Mouse (Mus musculus) left cerebral cortex, postnatal 14 days (tissue): Measurements from ENCODE around the gene Gm20388. TPM values are rescaled to one million over a fixed set of nuclear protein-coding genes. Genes with fewer than 3 reads are reported as not detected.
A peak's percentile ranks its signal among the peaks of the same experiment; 100 is the strongest.

ENCODE experiments used
- DNase-seq, 2 experiments: peaks; one replicate each; pipeline ENCODE4 v3.0.0; 2021 to 2022; ENCODE audit warnings: low spot score in 2 of 2, mixed read lengths in 1 of 2
- intact Hi-C: fragments of 180-260 bp; cut with DNase I; formaldehyde crosslinking; loops from one replicate; pipeline ENCODE4 v1.15.1; 2025
- total RNA-seq, 2 experiments: library from RNA; stranded (reverse); gene quantifications; 2 replicates each; pipeline ENCODE4 v1.2.3; 2021

Gene Gm20388
- total RNA-seq, 2 experiments from 2014 or later, result 2.8 to 7.3 TPM

DNA sequence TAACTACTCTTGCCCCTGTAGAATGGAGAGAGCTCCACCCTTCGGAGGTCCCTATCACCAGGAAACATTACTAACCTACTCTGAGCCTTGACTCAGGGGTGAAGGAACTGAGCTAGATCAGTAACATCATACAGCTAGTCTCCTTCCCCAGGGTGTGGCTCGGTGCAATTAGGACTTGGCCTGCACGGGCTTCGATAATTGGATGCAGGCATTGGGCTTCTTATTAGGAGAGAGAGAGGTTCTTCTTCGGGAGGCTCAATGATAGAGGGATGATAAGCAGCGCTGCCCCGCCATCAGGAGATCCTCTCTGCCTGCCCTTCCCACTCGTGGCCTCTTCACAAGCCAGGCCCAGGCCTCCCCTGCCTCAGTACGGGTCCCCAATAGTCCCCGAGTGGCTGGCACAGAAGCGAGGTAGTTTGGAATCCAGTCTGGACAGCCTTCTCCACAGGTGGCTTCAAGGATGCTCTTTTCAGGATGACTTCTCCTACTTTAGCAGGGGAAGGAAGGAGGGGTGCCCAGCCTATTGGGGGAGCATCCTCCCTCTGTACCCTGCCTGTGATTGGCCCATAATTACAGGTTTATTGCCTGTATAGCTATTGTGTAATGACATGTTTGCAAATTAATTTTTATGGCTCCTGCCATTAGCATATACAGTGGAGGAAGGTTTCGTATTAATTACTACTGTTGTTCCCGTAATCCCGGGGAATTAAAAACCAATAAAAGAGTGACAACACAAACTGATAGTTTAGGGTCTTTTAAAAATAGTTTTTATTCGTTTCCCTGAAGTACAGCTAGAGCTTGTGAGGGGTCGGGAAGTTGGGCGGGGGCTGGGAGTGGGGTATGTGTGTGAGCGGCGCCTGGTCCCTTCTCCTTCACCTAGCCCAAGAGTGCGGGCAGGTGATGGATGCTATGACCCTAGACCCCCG lies 575.2 kb downstream of the Gm20388 start:
- intact Hi-C loops, result loop anchor here (5.0 kb wide), 3 partner anchors 74 to 194 kb away; no protein-coding TSS in a partner anchor
- no peak for DNase-seq

GRCm38 (mm10) chr8:120486477-120487376 lies 576.1 kb downstream of the Gm20388 start:
- intact Hi-C loops, result loop anchor here (5.0 kb wide), 3 partner anchors 74 to 194 kb away; no protein-coding TSS in a partner anchor

GRCm38 (mm10) chr8:120487377-120487728 lies 576.7 kb downstream of the Gm20388 start:
- no peak for DNase-seq
- intact Hi-C loops, result loop anchor here (5.0 kb wide), 3 partner anchors 75 to 195 kb away; no protein-coding TSS in a partner anchor

More at GRCm38 (mm10) chr8:120486477-120487376, 576.1 kb downstream of the Gm20388 start:
- DNase-seq, result peak; percentile 59 to 65

GRCm38 (mm10) chr8:120487729-120488510 lies 577.3 kb downstream of the Gm20388 start:
- DNase-seq, result peak; percentile 62 to 68
- intact Hi-C loops, result loop anchor here (1.0 to 5.0 kb wide), 5 partner anchors 47 to 196 kb away; no protein-coding TSS in a partner anchor

- DNase-seq, result no peak
- intact Hi-C loops, result loop anchor here (1.0 to 5.0 kb wide), 5 partner anchors 46 to 196 kb away; no protein-coding TSS in a partner anchor
These were observed 578.0 kb downstream of the Gm20388 start for GRCm38 (mm10) chr8:120488636-120489131.

DNA sequence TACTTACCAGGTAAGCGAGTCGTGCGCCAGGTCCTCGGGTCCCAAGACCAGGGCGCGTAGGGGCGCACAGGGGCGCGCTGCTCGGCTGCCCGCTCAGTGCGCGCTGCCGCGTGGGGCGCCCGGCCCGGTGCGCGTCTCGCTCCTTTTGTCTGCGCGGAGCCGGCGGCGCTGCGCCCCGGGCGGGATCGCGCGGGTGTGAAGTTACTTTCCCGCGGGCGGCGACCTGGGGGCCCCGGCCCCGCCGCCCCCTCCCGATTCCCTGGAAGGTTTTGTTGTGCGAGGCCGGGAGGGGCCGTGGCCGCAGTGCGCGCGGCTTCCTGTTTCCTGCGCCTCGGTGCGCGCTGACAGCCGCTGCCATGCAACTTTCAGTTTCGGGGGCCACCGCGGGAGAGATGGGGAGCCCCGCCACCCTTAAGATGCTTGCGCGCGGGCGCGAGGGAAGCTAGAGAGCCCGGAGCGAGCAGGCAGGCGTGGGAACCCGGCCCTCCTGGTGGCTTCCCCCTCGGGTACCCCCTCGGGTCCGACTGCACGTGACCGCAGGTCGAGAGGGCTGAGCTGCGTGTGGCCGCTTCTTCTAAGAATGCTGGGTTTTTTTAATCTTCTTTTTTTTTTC lies 578.6 kb downstream of the Gm20388 start:
- peak in 1 of 2 experiments; percentile 62 for DNase-seq
- intact Hi-C loops, result loop anchor here (2.0 to 5.0 kb wide), 4 partner anchors 46 to 197 kb away; no protein-coding TSS in a partner anchor

GRCm38 (mm10) chr8:120489771-120490281 lies 579.2 kb downstream of the Gm20388 start:
- intact Hi-C loops, result loop anchor here (2.0 to 5.0 kb wide), 4 partner anchors 45 to 198 kb away; no protein-coding TSS in a partner anchor
- DNase-seq, result no peak

DNA sequence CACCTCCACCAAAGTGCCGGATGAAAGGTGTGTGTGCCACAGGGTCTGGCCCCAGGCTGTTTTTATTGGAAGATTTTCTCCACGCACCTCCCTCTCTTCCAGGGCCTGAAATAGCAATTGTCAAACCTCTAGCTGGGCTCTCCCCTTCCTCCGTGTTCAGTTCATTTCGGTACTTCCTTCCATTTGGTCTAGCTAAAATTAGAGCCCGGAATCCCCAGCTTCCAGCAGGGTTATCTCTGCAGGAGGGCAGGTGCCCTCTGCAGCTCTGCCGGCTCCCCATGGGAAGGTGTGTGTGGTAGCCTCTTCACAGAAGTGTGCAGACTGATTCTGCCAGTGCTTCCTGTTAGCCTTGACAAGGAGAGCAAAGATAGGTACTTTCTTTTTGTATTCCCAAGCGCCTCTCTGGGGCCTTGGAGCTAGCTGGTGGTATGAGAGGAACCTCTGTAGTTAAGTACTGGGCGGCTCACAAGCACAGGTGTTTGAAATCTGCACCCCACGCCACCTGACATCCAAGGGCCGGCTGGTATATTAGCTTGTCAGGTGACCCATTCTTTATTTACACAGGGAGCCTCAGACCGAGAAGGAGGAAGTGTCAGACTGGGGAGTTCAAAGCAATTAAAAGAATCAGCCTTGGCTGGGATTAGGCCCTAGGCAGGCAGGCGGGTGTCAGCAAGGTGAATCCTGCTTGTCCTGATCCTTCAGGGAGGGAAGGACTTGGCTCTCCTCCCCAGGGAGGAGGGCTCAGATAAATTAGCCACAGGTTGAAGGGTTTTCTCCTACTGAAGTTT lies 579.9 kb downstream of the Gm20388 start:
- no peak for DNase-seq
- intact Hi-C loops, result no loop called here

DNA sequence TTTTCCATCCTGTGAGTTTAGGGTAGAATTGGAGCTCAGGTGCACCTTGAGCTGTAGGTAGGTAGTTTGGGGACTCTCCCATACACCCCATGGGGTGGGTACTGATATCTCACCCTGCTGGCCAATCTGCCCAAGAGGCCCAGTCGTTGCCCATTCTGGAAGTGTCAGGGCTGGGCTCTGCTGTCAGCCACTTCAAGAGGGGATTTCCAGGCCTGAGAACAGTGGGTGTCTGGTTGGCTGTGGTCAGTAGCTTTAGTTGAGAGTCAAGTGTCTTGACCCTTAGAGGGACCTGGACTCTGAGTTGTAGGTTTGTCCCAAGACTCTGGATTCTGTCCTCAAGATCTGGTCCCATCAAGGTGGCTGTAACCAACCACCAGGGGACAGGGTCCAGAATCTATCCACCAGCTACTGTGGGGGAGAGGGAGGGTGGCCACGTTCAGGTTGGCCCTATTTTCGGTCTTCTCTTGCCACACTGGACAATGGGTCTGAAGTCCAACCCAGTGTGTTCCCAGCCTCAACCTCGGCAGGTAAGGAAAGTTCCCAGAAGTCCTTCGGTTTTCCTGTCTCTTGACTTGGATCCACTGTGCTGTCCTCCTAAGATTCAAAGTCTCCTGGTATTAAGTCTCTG lies 580.6 kb downstream of the Gm20388 start:
- no peak for DNase-seq
- intact Hi-C loops, result no loop called here

DNA sequence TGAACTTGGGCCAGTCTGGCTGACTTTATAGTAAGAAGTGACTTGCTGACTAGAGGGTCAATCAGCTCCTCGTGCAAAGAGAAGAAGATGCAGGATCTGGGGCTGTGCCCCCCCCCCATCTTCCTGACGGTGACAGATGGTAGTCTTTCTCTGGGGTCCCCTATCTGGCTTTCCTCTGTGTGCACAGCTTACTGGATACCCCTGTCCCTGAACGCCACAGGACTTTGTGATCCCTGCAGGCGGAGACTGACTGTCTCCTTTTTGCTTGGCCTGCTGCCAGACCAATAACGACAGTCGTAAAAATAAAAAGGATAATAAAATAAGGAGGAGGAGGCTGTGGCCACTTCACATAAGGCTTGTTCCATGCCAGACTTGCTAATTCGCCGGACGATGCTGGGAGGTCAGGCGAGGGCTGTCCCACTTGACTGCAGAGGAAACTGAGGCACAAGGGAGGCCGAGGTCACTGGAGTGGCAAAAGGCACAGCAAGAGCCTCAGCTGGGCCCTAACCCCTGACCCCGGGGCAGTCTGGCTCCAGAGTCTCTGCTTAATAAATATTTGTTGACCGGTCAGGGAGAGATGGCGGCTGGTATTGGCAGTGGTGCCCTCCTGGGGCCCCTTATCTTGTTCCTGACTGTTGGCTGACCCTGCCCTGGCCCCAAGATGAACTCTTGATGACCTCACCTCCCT lies 581.7 kb downstream of the Gm20388 start:
- intact Hi-C loops, result no loop called here
- no peak for DNase-seq

- intact Hi-C loops, result no loop called here
- no peak for DNase-seq
These were observed 582.2 kb downstream of the Gm20388 start for GRCm38 (mm10) chr8:120492881-120493220.

GRCm38 (mm10) chr8:120493508-120494464 lies 583.1 kb downstream of the Gm20388 start:
- DNase-seq, result no peak
- intact Hi-C loops, result no loop called here

GRCm38 (mm10) chr8:120494903-120495302 lies 584.3 kb downstream of the Gm20388 start:
- intact Hi-C loops, result no loop called here

DNA sequence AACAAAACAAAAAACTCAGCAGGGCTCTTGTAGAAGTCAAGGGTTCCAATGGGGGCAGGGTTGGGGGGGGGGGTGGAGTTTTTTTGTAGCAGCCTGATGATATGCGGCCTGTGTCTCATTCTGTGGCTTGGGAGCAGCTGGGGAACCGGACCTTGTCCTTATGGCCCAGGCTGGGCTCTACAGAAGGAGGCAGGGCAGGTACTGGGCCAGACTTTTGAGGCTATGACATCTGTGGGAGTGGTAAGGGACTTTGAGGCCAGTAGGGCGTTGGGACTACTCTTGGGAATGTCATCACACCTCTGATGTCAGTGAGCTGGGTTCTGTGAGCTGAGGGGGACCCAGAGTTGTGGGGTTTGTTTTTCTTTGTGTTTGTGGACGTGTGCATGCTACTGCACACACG lies 584.8 kb downstream of the Gm20388 start:
- no peak for DNase-seq
- intact Hi-C loops, result no loop called here

More at GRCm38 (mm10) chr8:120494903-120495302, 584.3 kb downstream of the Gm20388 start:
- peak; percentile 54 to 60 for DNase-seq

DNA sequence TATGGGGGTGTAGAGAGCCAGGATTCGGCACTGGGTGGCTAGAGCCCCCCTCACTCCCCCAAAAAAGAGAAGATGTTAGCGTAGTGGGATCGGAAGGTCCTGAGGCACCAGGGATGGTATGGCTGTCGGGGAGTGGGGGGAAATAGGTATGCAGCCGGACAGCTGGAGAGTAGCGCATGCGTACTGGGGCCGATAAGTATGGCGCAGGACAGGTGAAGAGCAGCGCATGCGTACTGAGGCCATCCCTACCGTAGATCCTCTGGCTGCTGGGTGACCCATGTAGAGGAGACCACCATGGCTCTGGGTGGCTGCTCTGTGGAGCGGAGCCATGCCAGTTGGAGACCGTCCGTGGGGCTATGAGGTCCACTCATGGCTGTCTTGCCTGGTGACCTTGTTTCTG lies 585.8 kb downstream of the Gm20388 start:
- intact Hi-C loops, result no loop called here
- DNase-seq, result no peak
